Mouse (Mus musculus): ENCODE data around the gene Crat. TPM values are rescaled to one million over a fixed set of nuclear protein-coding genes. Genes with fewer than 3 reads are reported as not detected.
"Not testable (repeated sequence)": the region's sequence is repeated elsewhere in the genome, so short reads cannot be mapped to it uniquely, and the experiment has no call there.

Crat gene
- polyA plus RNA-seq, 1 experiment from 2014 or later = 24.0 TPM

- H3K4me2 ChIP-seq (ENCODE audit: low read depth, low read length) = no peak overlapping the region
- H3K36me3 ChIP-seq (replicated peaks; ENCODE audit: control insufficient read depth, insufficient read depth, low read depth, low read length) = no peaks in the 10 kb centered on the region
- no peak overlapping the region for H3K4me3 ChIP-seq (ENCODE audit: low read depth, low read length)
- DNase-seq (ENCODE audit: low spot score) = no peak
- no peaks in the 10 kb centered on the region for H3K27me3 ChIP-seq (ENCODE audit: control insufficient read depth, insufficient read depth, low read length)
- H3K4me1 ChIP-seq (ENCODE audit: control insufficient read depth, insufficient read depth, low read length) = peaks cover 14% of the 10 kb centered on the region
- no peaks in the 10 kb centered on the region for H3K9me3 ChIP-seq (replicated peaks; ENCODE audit: control insufficient read depth, low read length)
- no peak overlapping the region for H3K27ac ChIP-seq (replicated peaks; ENCODE audit: low read depth, low read length)
- H3K9ac ChIP-seq (replicated peaks; ENCODE audit: low read length) = no peak overlapping the region
- WGBS = 82% methylated on average over 5 of the region's 5 CpGs
- ATAC-seq (replicated peaks; ENCODE audit: insufficient number of reproducible peaks, low FRiP score, low TSS enrichment, low read depth) = no peak
Observed at GRCm38 (mm10) chr2:30417595-30418165, 2.1 kb upstream of the Crat start.

GRCm38 (mm10) chr2:30417154-30417553 is 1.5 kb upstream of the Crat start:
- H3K4me3 ChIP-seq (ENCODE audit: low read depth, low read length); DNase-seq (ENCODE audit: low spot score); H3K9me3 ChIP-seq (replicated peaks; ENCODE audit: control insufficient read depth, low read length); ATAC-seq (replicated peaks; ENCODE audit: insufficient number of reproducible peaks, low FRiP score, low TSS enrichment, low read depth); H3K9ac ChIP-seq (replicated peaks; ENCODE audit: low read length); H3K27me3 ChIP-seq (ENCODE audit: control insufficient read depth, insufficient read depth, low read length); H3K27ac ChIP-seq (replicated peaks; ENCODE audit: low read depth, low read length); H3K36me3 ChIP-seq (replicated peaks; ENCODE audit: control insufficient read depth, insufficient read depth, low read depth, low read length): not testable (repeated sequence)
- WGBS = 83% methylated on average over 6 of the region's 6 CpGs
- peak overlapping the region; percentile 87; the same call in 1 of the 2 replicates for H3K4me2 ChIP-seq (ENCODE audit: low read depth, low read length)
- peaks cover 14% of the 10 kb centered on the region for H3K4me1 ChIP-seq (ENCODE audit: control insufficient read depth, insufficient read depth, low read length)

GRCm38 (mm10) chr2:30416649-30416965 is 994 bp upstream of the Crat start:
- no peak for ATAC-seq (replicated peaks; ENCODE audit: insufficient number of reproducible peaks, low FRiP score, low TSS enrichment, low read depth)
- WGBS = 0% methylated on average over 5 of the region's 7 CpGs
- Histone ChIP-seq H3K27ac (replicated peaks; ENCODE audit: low read depth, low read length) (peak overlapping the region; percentile 97), H3K4me1 (ENCODE audit: control insufficient read depth, insufficient read depth, low read length) (peaks cover 14% of the 10 kb centered on the region), H3K9ac (replicated peaks; ENCODE audit: low read length) (peak overlapping the region; percentile 97), H3K27me3 (ENCODE audit: control insufficient read depth, insufficient read depth, low read length) (no peaks in the 10 kb centered on the region), H3K36me3 (replicated peaks; ENCODE audit: control insufficient read depth, insufficient read depth, low read depth, low read length) (no peaks in the 10 kb centered on the region), H3K9me3 (replicated peaks; ENCODE audit: control insufficient read depth, low read length) (no peaks in the 10 kb centered on the region), H3K4me2 (ENCODE audit: low read depth, low read length) (peak overlapping the region; percentile 87), H3K4me3 (ENCODE audit: low read depth, low read length) (peak overlapping the region; percentile 73)
- no peak for DNase-seq (ENCODE audit: low spot score)

GRCm38 (mm10) chr2:30415936-30416648 is 479 bp upstream of the Crat start, which contains the start of gene Ptpa:
Ptpa (plus strand) TSS chr2:30416039.
- Histone ChIP-seq H3K27ac (replicated peaks; ENCODE audit: low read depth, low read length) (peak within 1 kb of the TSS; percentile 97), H3K9me3 (replicated peaks; ENCODE audit: control insufficient read depth, low read length) (no peaks in the 10 kb centered on the region), H3K4me2 (ENCODE audit: low read depth, low read length) (peak within 1 kb of the TSS; percentile 87), H3K27me3 (ENCODE audit: control insufficient read depth, insufficient read depth, low read length) (no peaks in the 10 kb centered on the region), H3K36me3 (replicated peaks; ENCODE audit: control insufficient read depth, insufficient read depth, low read depth, low read length) (no peaks in the 10 kb centered on the region), H3K4me1 (ENCODE audit: control insufficient read depth, insufficient read depth, low read length) (peaks cover 14% of the 10 kb centered on the region), H3K9ac (replicated peaks; ENCODE audit: low read length) (peak within 1 kb of the TSS; percentile 97), H3K4me3 (ENCODE audit: low read depth, low read length) (peak within 1 kb of the TSS; percentile 73)
- peak; percentile 87 for ATAC-seq (replicated peaks; ENCODE audit: insufficient number of reproducible peaks, low FRiP score, low TSS enrichment, low read depth)
- peak; percentile 95 for DNase-seq (ENCODE audit: low spot score)
- under 1% methylated on average over 66 of the region's 67 CpGs for WGBS

- ATAC-seq (replicated peaks; ENCODE audit: insufficient number of reproducible peaks, low FRiP score, low TSS enrichment, low read depth) (no peak), DNase-seq (ENCODE audit: low spot score) (no peak)
- Histone ChIP-seq H3K9ac (replicated peaks; ENCODE audit: low read length) (peak overlapping the region; percentile 97), H3K27me3 (ENCODE audit: control insufficient read depth, insufficient read depth, low read length) (no peaks in the 10 kb centered on the region), H3K27ac (replicated peaks; ENCODE audit: low read depth, low read length) (no peak overlapping the region), H3K4me3 (ENCODE audit: low read depth, low read length) (peak overlapping the region; percentile 73), H3K9me3 (replicated peaks; ENCODE audit: control insufficient read depth, low read length) (no peaks in the 10 kb centered on the region), H3K36me3 (replicated peaks; ENCODE audit: control insufficient read depth, insufficient read depth, low read depth, low read length) (no peaks in the 10 kb centered on the region), H3K4me2 (ENCODE audit: low read depth, low read length) (peak overlapping the region; percentile 87), H3K4me1 (ENCODE audit: control insufficient read depth, insufficient read depth, low read length) (peaks cover 14% of the 10 kb centered on the region)
- 48% methylated on average over 5 of the region's 5 CpGs for WGBS
Observed at GRCm38 (mm10) chr2:30414681-30415080, 932 bp downstream of the Crat start.

- H3K4me2 ChIP-seq (ENCODE audit: low read depth, low read length) = no peak overlapping the region
- H3K36me3 ChIP-seq (replicated peaks; ENCODE audit: control insufficient read depth, insufficient read depth, low read depth, low read length) = no peaks in the 10 kb centered on the region
- H3K4me3 ChIP-seq (ENCODE audit: low read depth, low read length) = no peak overlapping the region
- no peak for DNase-seq (ENCODE audit: low spot score)
- no peaks in the 10 kb centered on the region for H3K9me3 ChIP-seq (replicated peaks; ENCODE audit: control insufficient read depth, low read length)
- 85% methylated on average over 4 of the region's 4 CpGs for WGBS
- peaks cover 12% of the 10 kb centered on the region for H3K4me1 ChIP-seq (ENCODE audit: control insufficient read depth, insufficient read depth, low read length)
- no peak overlapping the region for H3K9ac ChIP-seq (replicated peaks; ENCODE audit: low read length)
- ATAC-seq (replicated peaks; ENCODE audit: insufficient number of reproducible peaks, low FRiP score, low TSS enrichment, low read depth) = no peak
- no peaks in the 10 kb centered on the region for H3K27me3 ChIP-seq (ENCODE audit: control insufficient read depth, insufficient read depth, low read length)
- H3K27ac ChIP-seq (replicated peaks; ENCODE audit: low read depth, low read length) = no peak overlapping the region
Observed at GRCm38 (mm10) chr2:30414101-30414500, 1.5 kb downstream of the Crat start.

GRCm38 (mm10) chr2:30413038-30413973 is 2.3 kb downstream of the Crat start:
- Histone ChIP-seq H3K27me3 (ENCODE audit: control insufficient read depth, insufficient read depth, low read length) (no peaks in the 10 kb centered on the region), H3K4me3 (ENCODE audit: low read depth, low read length) (no peak overlapping the region), H3K4me1 (ENCODE audit: control insufficient read depth, insufficient read depth, low read length) (peaks cover 5% of the 10 kb centered on the region; the same call in 1 of the 2 replicates), H3K9me3 (replicated peaks; ENCODE audit: control insufficient read depth, low read length) (no peaks in the 10 kb centered on the region), H3K9ac (replicated peaks; ENCODE audit: low read length) (no peak overlapping the region), H3K4me2 (ENCODE audit: low read depth, low read length) (no peak overlapping the region), H3K27ac (replicated peaks; ENCODE audit: low read depth, low read length) (no peak overlapping the region), H3K36me3 (replicated peaks; ENCODE audit: control insufficient read depth, insufficient read depth, low read depth, low read length) (no peaks in the 10 kb centered on the region)
- 74% methylated on average over 16 of the region's 16 CpGs for WGBS
- DNase-seq (ENCODE audit: low spot score) (no peak), ATAC-seq (replicated peaks; ENCODE audit: insufficient number of reproducible peaks, low FRiP score, low TSS enrichment, low read depth) (no peak)
